ENCODE assay signal across 10 mouse cellular contexts in genomic region chr4:137488038-137488437, GRCm38 (mm10). TPM values are rescaled to one million over a fixed set of nuclear protein-coding genes. Genes with fewer than 3 reads are reported as not detected.
DNase-seq lines count a peak whose midpoint lies in the region; ATAC-seq and TF ChIP-seq lines count a peak whose summit lies in the region.
"Had no signal": no experiment of that assay in that cellular context is flagged by ENCODE, and none has a peak within 500 bp of the region (broad histone marks: within the 10 kb centered on the region; RNA-seq: fewer than 3 reads in every experiment).

No protein-coding gene starts in this region.

- no peak for TF ChIP-seq CTCF in forebrain, postnatal 0 days (IDR thresholded peaks at IDR 0.05; ENCODE audit: low read depth)
- TF ChIP-seq CTCF in kidney, postnatal 0 days (IDR thresholded peaks at IDR 0.05; ENCODE audit: low read depth) = no peak

- peak overlapping the region; percentile 82 for H3K27ac ChIP-seq in forebrain, embryonic 10.5 days
- H3K27ac ChIP-seq in forebrain, postnatal 0 days (ENCODE audit: low read depth, low read length) = no peak overlapping the region
- peak overlapping the region; percentile 89 for H3K27ac ChIP-seq in kidney, postnatal 0 days
- peak overlapping the region; percentile 77 for H3K27ac ChIP-seq in embryonic facial prominence, embryonic 12.5 days
- peak overlapping the region; percentile 91 for H3K27ac ChIP-seq in limb, embryonic 15.5 days

- H3K9ac ChIP-seq in forebrain, postnatal 0 days = no peak overlapping the region
- H3K9ac ChIP-seq in kidney, postnatal 0 days (ENCODE audit: low read depth, low read length) = 0 out of 2 replicates have a peak overlapping the region, but pooled peaks have one; percentile 42
- H3K9ac ChIP-seq in embryonic facial prominence, embryonic 12.5 days = no peak overlapping the region
- no peak overlapping the region for H3K9ac ChIP-seq in limb, embryonic 15.5 days
- H3K9ac ChIP-seq: hindbrain, embryonic 15.5 days had no signal

- ATAC-seq in forebrain, postnatal 0 days = no peak
- ATAC-seq in kidney, postnatal 0 days (replicated peaks; ENCODE audit: low FRiP score, low read depth) = no peak
- ATAC-seq in embryonic facial prominence, embryonic 12.5 days (ENCODE audit: insufficient number of reproducible peaks, insufficient read depth, low FRiP score, low TSS enrichment) = no peak
- ATAC-seq in limb, embryonic 15.5 days (ENCODE audit: insufficient number of reproducible peaks, low FRiP score, low TSS enrichment, low read depth) = no peak

- H3K9me3 ChIP-seq in forebrain, embryonic 10.5 days = no peaks in the 10 kb centered on the region
- no peaks in the 10 kb centered on the region for H3K9me3 ChIP-seq in forebrain, postnatal 0 days (ENCODE audit: low read length)
- H3K9me3 ChIP-seq in kidney, postnatal 0 days (replicated peaks; ENCODE audit: low read length) = no peaks in the 10 kb centered on the region
- no peaks in the 10 kb centered on the region for H3K9me3 ChIP-seq in embryonic facial prominence, embryonic 12.5 days
- H3K9me3 ChIP-seq in limb, embryonic 15.5 days = no peaks in the 10 kb centered on the region
- H3K9me3 ChIP-seq: hindbrain, embryonic 15.5 days had no signal

- no peak overlapping the region for H3K4me3 ChIP-seq in forebrain, embryonic 10.5 days
- no peak overlapping the region for H3K4me3 ChIP-seq in forebrain, postnatal 0 days (ENCODE audit: low read depth, low read length)
- no peak overlapping the region for H3K4me3 ChIP-seq in kidney, postnatal 0 days (replicated peaks; ENCODE audit: low read depth, low read length)
- no peak overlapping the region for H3K4me3 ChIP-seq in embryonic facial prominence, embryonic 12.5 days
- no peak overlapping the region for H3K4me3 ChIP-seq in limb, embryonic 15.5 days
- H3K4me3 ChIP-seq: hindbrain, embryonic 15.5 days had no signal

- 55% methylated on average over 11 of the region's 11 CpGs for WGBS in forebrain, embryonic 10.5 days
- 50% methylated on average over 11 of the region's 11 CpGs for WGBS in forebrain, postnatal 0 days
- 12% methylated on average over 11 of the region's 11 CpGs for WGBS in kidney, postnatal 0 days
- whole genome bisulfite sequencing in embryonic facial prominence, embryonic 12.5 days = 48% methylated on average over 11 of the region's 11 CpGs
- WGBS in limb, embryonic 15.5 days = 34% methylated on average over 11 of the region's 11 CpGs

- H3K36me3 ChIP-seq in forebrain, embryonic 10.5 days (replicated peaks) = no peaks in the 10 kb centered on the region
- no peaks in the 10 kb centered on the region for H3K36me3 ChIP-seq in forebrain, postnatal 0 days (ENCODE audit: insufficient read depth)
- no peaks in the 10 kb centered on the region for H3K36me3 ChIP-seq in kidney, postnatal 0 days (ENCODE audit: insufficient read depth, low read length)
- H3K36me3 ChIP-seq in embryonic facial prominence, embryonic 12.5 days = no peaks in the 10 kb centered on the region
- 0 out of 2 replicates have a peak, but pooled peaks cover 6% of the 10 kb centered on the region for H3K36me3 ChIP-seq in limb, embryonic 15.5 days
- H3K36me3 ChIP-seq: hindbrain, embryonic 15.5 days had no signal

- no peak overlapping the region for H3K4me2 ChIP-seq in forebrain, postnatal 0 days (ENCODE audit: low read depth)
- 0 out of 2 replicates have a peak overlapping the region, but pooled peaks have one; percentile 12 for H3K4me2 ChIP-seq in kidney, postnatal 0 days (ENCODE audit: low read length)
- H3K4me2 ChIP-seq in embryonic facial prominence, embryonic 12.5 days (replicated peaks) = no peak overlapping the region
- no peak overlapping the region for H3K4me2 ChIP-seq in limb, embryonic 15.5 days
- H3K4me2 ChIP-seq: hindbrain, embryonic 15.5 days had no signal

- H3K4me1 ChIP-seq in forebrain, embryonic 10.5 days = peaks cover 81% of the 10 kb centered on the region
- H3K4me1 ChIP-seq in forebrain, postnatal 0 days (ENCODE audit: insufficient read depth) = no peaks in the 10 kb centered on the region
- peaks cover 50% of the 10 kb centered on the region for H3K4me1 ChIP-seq in kidney, postnatal 0 days (replicated peaks; ENCODE audit: insufficient read depth, low read length)
- peaks cover 59% of the 10 kb centered on the region for H3K4me1 ChIP-seq in embryonic facial prominence, embryonic 12.5 days
- H3K4me1 ChIP-seq in limb, embryonic 15.5 days = peaks cover 84% of the 10 kb centered on the region

- no peak for DNase-seq in forebrain, embryonic 10.5 days (ENCODE audit: extremely low spot score, low spot score)
- DNase-seq in forebrain, postnatal 0 days = no peak
- DNase-seq in kidney, postnatal 0 days (ENCODE audit: low spot score) = no peak
- DNase-seq in kidney, postnatal 36 days = no peak
- no peak for DNase-seq in thymus, postnatal 4 days
- no peak for DNase-seq in left cerebral cortex, adult 11 months (ENCODE audit: low spot score)

- H3K27me3 ChIP-seq in forebrain, embryonic 10.5 days (ENCODE audit: poor library complexity, severe bottlenecking) = no peaks in the 10 kb centered on the region
- no peaks in the 10 kb centered on the region for H3K27me3 ChIP-seq in forebrain, postnatal 0 days (ENCODE audit: insufficient read depth, low read length)
- H3K27me3 ChIP-seq in kidney, postnatal 0 days (ENCODE audit: insufficient read depth, low read length) = no peaks in the 10 kb centered on the region
- H3K27me3 ChIP-seq in embryonic facial prominence, embryonic 12.5 days = no peaks in the 10 kb centered on the region
- no peaks in the 10 kb centered on the region for H3K27me3 ChIP-seq in limb, embryonic 15.5 days
- H3K27me3 ChIP-seq: hindbrain, embryonic 15.5 days had no signal

RNA-seq across cellular contexts. Expression of gene Hspg2, which starts 19.5 kb away (rescaled TPM):
- polyA plus RNA-seq in forebrain, embryonic 10.5 days (2016; fragmentation: Nextera tagmentation; extraction: Ambion mirVana) = 15.6 and 17.9 TPM in 2 replicates
- 13.8 and 22.6 TPM in 2 replicates for total RNA-seq in forebrain, postnatal 0 days (2014; rRNA removed)
- polyA plus RNA-seq in forebrain, postnatal 0 days (2015; fragmentation: Nextera tagmentation; extraction: Ambion mirVana) = 2.3 and 2.6 TPM in 2 replicates
- polyA plus RNA-seq in kidney, postnatal 0 days (2015; fragmentation: Nextera tagmentation; extraction: Ambion mirVana) = 31.3 and 34.0 TPM in 2 replicates
- 19.0 and 19.7 TPM in 2 replicates for polyA plus RNA-seq in embryonic facial prominence, embryonic 12.5 days (2016; fragmentation: Nextera tagmentation; extraction: Ambion mirVana)
- polyA plus RNA-seq in limb, embryonic 15.5 days (2015; fragmentation: Nextera tagmentation; extraction: Ambion mirVana) = 40.6 and 44.5 TPM in 2 replicates

RNA-seq across cellular contexts. Expression of gene 1700013G24Rik, which starts 35.0 kb away (rescaled TPM):
- not detected in 2 replicates for polyA plus RNA-seq in forebrain, embryonic 10.5 days (2016; fragmentation: Nextera tagmentation; extraction: Ambion mirVana)
- not detected in 2 replicates for total RNA-seq in forebrain, postnatal 0 days (2014; rRNA removed)
- not detected in 2 replicates for polyA plus RNA-seq in forebrain, postnatal 0 days (2015; fragmentation: Nextera tagmentation; extraction: Ambion mirVana)
- polyA plus RNA-seq in kidney, postnatal 0 days (2015; fragmentation: Nextera tagmentation; extraction: Ambion mirVana) = not detected in 2 replicates
- polyA plus RNA-seq in embryonic facial prominence, embryonic 12.5 days (2016; fragmentation: Nextera tagmentation; extraction: Ambion mirVana) = not detected in 2 replicates
- polyA plus RNA-seq in limb, embryonic 15.5 days (2015; fragmentation: Nextera tagmentation; extraction: Ambion mirVana) = 0.23 and 0.40 TPM in 2 replicates
- total RNA-seq: left cerebral cortex, postnatal 36 days had no signal
- polyA plus RNA-seq: hindbrain, embryonic 15.5 days had no signal

RNA-seq across cellular contexts. Expression of gene Cela3b, which starts 57.7 kb away (rescaled TPM):
- polyA plus RNA-seq in forebrain, embryonic 10.5 days (2016; fragmentation: Nextera tagmentation; extraction: Ambion mirVana) = not detected in 2 replicates
- total RNA-seq in forebrain, postnatal 0 days (2014; rRNA removed) = not detected in 2 replicates
- not detected in 2 replicates for polyA plus RNA-seq in forebrain, postnatal 0 days (2015; fragmentation: Nextera tagmentation; extraction: Ambion mirVana)
- not detected in 2 replicates for polyA plus RNA-seq in kidney, postnatal 0 days (2015; fragmentation: Nextera tagmentation; extraction: Ambion mirVana)
- polyA plus RNA-seq in embryonic facial prominence, embryonic 12.5 days (2016; fragmentation: Nextera tagmentation; extraction: Ambion mirVana) = not detected in 2 replicates
- polyA plus RNA-seq in limb, embryonic 15.5 days (2015; fragmentation: Nextera tagmentation; extraction: Ambion mirVana) = 0.70 TPM in 1 of 2 replicates, not detected in the other
- total RNA-seq: left cerebral cortex, postnatal 36 days had no signal
- polyA plus RNA-seq: hindbrain, embryonic 15.5 days had no signal
